Mouse (Mus musculus): Measurements from ENCODE around the gene Ccdc24.

- TF ChIP-seq POLR2A (IDR thresholded peaks at IDR 0.05; ENCODE audit: control insufficient read depth, extremely low read depth, insufficient read depth, low read length, poor library complexity) = no peak
- TF ChIP-seq CTCF (IDR thresholded peaks at IDR 0.05; ENCODE audit: borderline replicate concordance, control insufficient read depth, extremely low read depth, insufficient read depth, low read length, poor library complexity) = no peak
Measured at GRCm38 (mm10) chr4:117893376-117893775, 21.0 kb upstream of the Ccdc24 start.

Measured in thymus, adult 2 months (tissue).